Mouse (Mus musculus) heart, postnatal 10 days (tissue): ENCODE data around the gene Slc16a8. TPM values are rescaled to one million over a fixed set of nuclear protein-coding genes. Genes with fewer than 3 reads are reported as not detected.
"Not testable (repeated sequence)": the region's sequence is repeated elsewhere in the genome, so short reads cannot be mapped to it uniquely, and the experiment has no call there.

Experiments
- DNase-seq, 2 experiments: peaks; one replicate each; pipeline ENCODE4 v3.0.0; 2021
- intact Hi-C: fragments of 180-260 bp; cut with DNase I; formaldehyde crosslinking; loops from one replicate; pipeline ENCODE4 v1.15.1; 2025
- total RNA-seq, 2 experiments: library from RNA; stranded (reverse); gene quantifications; 2 replicates each; pipeline ENCODE4 v1.2.3; 2021

Slc16a8 gene
- total RNA-seq, 2 experiments from 2014 or later, result 0.15 to 0.24 TPM

GRCm38 (mm10) chr15:79225780-79226179 lies 28.8 kb downstream of the Slc16a8 start:
- intact Hi-C loops, result loop anchor here (10.0 kb wide), 1 partner anchor 429 kb away; the partner anchor contains the start of genes Cby1 and Fam227a
- not testable (repeated sequence) for DNase-seq

GRCm38 (mm10) chr15:79224685-79225084 lies 29.9 kb downstream of the Slc16a8 start:
- intact Hi-C loops, result loop anchor here (5.0 to 10.0 kb wide), 2 partner anchors 243 to 430 kb away; partner anchors contain the start of genes Cby1 and Fam227a
- peak; percentile 93 to 97 for DNase-seq

GRCm38 (mm10) chr15:79223641-79224040 lies 30.9 kb downstream of the Slc16a8 start:
- intact Hi-C loops, result loop anchor here (5.0 to 10.0 kb wide), 2 partner anchors 244 to 431 kb away; partner anchors contain the start of genes Cby1 and Fam227a
- no peak for DNase-seq

- no peak for DNase-seq
- intact Hi-C loops, result no loop called here
These were observed 35.0 kb downstream of the Slc16a8 start for GRCm38 (mm10) chr15:79219572-79219971.

- intact Hi-C loops, result no loop called here
- no peak for DNase-seq
These were observed 38.4 kb downstream of the Slc16a8 start for GRCm38 (mm10) chr15:79216191-79216590.

GRCm38 (mm10) chr15:79213591-79213990 lies 41.0 kb downstream of the Slc16a8 start:
- no peak for DNase-seq
- intact Hi-C loops, result no loop called here

GRCm38 (mm10) chr15:79212750-79213446 lies 41.7 kb downstream of the Slc16a8 start:
- intact Hi-C loops, result no loop called here
- no peak for DNase-seq

- intact Hi-C loops, result no loop called here
- no peak for DNase-seq
These were observed 44.2 kb downstream of the Slc16a8 start for GRCm38 (mm10) chr15:79210357-79210756.

- peak; percentile 37 to 41 for DNase-seq
- intact Hi-C loops, result no loop called here
These were observed 45.7 kb downstream of the Slc16a8 start for GRCm38 (mm10) chr15:79208758-79209439.

- intact Hi-C loops, result no loop called here
- DNase-seq, result peak; percentile 42 to 50
These were observed 46.4 kb downstream of the Slc16a8 start for GRCm38 (mm10) chr15:79208211-79208610.

GRCm38 (mm10) chr15:79202575-79202974 lies 52.0 kb downstream of the Slc16a8 start:
- intact Hi-C loops, result no loop called here
- no peak for DNase-seq

- intact Hi-C loops, result no loop called here
- no peak for DNase-seq
These were observed 52.9 kb downstream of the Slc16a8 start for GRCm38 (mm10) chr15:79201491-79202150.

Other genes starting within 250 kb of the Slc16a8 start
- 100 to 1,000 TPM; 208 to 227 TPM for gene H1f0, start 226.3 kb downstream of the Slc16a8 start, total RNA-seq
- not detected for gene Galr3, start 212.9 kb downstream of the Slc16a8 start, total RNA-seq
- 10 to 100 TPM in 1 of 2 experiments, 1 to 10 TPM in 1; 9.1 to 10.7 TPM for gene Ankrd54, start 191.9 kb downstream of the Slc16a8 start, total RNA-seq
- 10 to 100 TPM; 94.5 to 95.7 TPM for gene Eif3l, start 179.6 kb downstream of the Slc16a8 start, total RNA-seq
- 10 to 100 TPM; 80.2 to 82.8 TPM for gene Micall1, start 145.9 kb downstream of the Slc16a8 start, total RNA-seq
- 100 to 1,000 TPM; 118 to 130 TPM for gene Polr2f, start 113.8 kb downstream of the Slc16a8 start, total RNA-seq
- gene 1700088E04Rik, start 113.5 kb downstream of the Slc16a8 start, total RNA-seq, result 1 to 10 TPM; 1.8 to 2.3 TPM
- gene Sox10, start 89.5 kb downstream of the Slc16a8 start, total RNA-seq, result 1 to 10 TPM; 1.6 to 2.4 TPM
- 10 to 100 TPM; 25.1 to 25.8 TPM for gene Pick1, start 25.6 kb downstream of the Slc16a8 start, total RNA-seq
- 1 to 10 TPM; 1.0 to 1.1 TPM for gene Gm49486, start 25.4 kb downstream of the Slc16a8 start, total RNA-seq
- under 1 TPM in 1 of 2 experiments, not detected in 1; 0.62 TPM for gene Baiap2l2, start 30.8 kb upstream of the Slc16a8 start, total RNA-seq
- 10 to 100 TPM in 1 of 2 experiments, 1 to 10 TPM in 1; 9.1 to 11.1 TPM for gene Pla2g6, start 73.6 kb upstream of the Slc16a8 start, total RNA-seq
- gene Maff, start 91.9 kb upstream of the Slc16a8 start, total RNA-seq, result 1 to 10 TPM; 4.8 to 6.0 TPM
- gene Tmem184b, start 148.8 kb upstream of the Slc16a8 start, total RNA-seq, result 10 to 100 TPM; 59.2 to 67.8 TPM
- 10 to 100 TPM; 79.6 to 81.4 TPM for gene Csnk1e, start 200.8 kb upstream of the Slc16a8 start, total RNA-seq